Mouse (Mus musculus) forebrain, embryonic 14.5 days (tissue): ENCODE data around the gene Cntn4. TPM values are rescaled to one million over a fixed set of nuclear protein-coding genes. Genes with fewer than 3 reads are reported as not detected.
"Not testable (repeated sequence)": the region's sequence is repeated elsewhere in the genome, so short reads cannot be mapped to it uniquely, and the experiment has no call there.

Experiments used
- ATAC-seq: fragments of 200-750 bp; cut with Nextera tagmentation; 2 replicates; pipeline ENCODE4 v1.8.0; 2017; ENCODE audit warnings: mild to moderate bottlenecking, moderate library complexity
- DNase-seq: peaks from one replicate; pipeline ENCODE4 v3.0.0-alpha.2; 2015; ENCODE audit warnings: low spot score
- H3K27ac ChIP-seq: fragments of 300-500 bp; sonication (generic); 2 replicates; pipeline ENCODE4 v1.5.1; 2014; ENCODE audit warnings: low read depth, mild to moderate bottlenecking, control low read depth, low read length, moderate library complexity
- H3K27me3 ChIP-seq: fragments of 300-500 bp; sonication (generic); replicated peaks from 2 replicates; pipeline ENCODE4 v1.6.1; 2014; ENCODE audit warnings: low read length, control low read depth, mixed read lengths; ENCODE audit not compliant: control insufficient read depth, insufficient read depth
- H3K36me3 ChIP-seq: fragments of 300-500 bp; sonication (generic); 2 replicates; pipeline ENCODE4 v1.6.1; 2014; ENCODE audit warnings: low read length, control low read depth; ENCODE audit not compliant: control insufficient read depth, insufficient read depth
- H3K4me1 ChIP-seq: fragments of 300-500 bp; sonication (generic); 2 replicates; pipeline ENCODE4 v1.6.1; 2014; ENCODE audit warnings: antibody characterized with exemption, low read length, control low read depth; ENCODE audit not compliant: control insufficient read depth, insufficient read depth
- H3K4me2 ChIP-seq: fragments of 300-500 bp; sonication (generic); 2 replicates; pipeline ENCODE4 v1.6.1; 2014; ENCODE audit warnings: mild to moderate bottlenecking, control low read depth, low read length
- H3K4me3 ChIP-seq: fragments of 300-500 bp; sonication (generic); 2 replicates; pipeline ENCODE4 v1.5.1; 2014; ENCODE audit warnings: low read depth, low read length, control low read depth
- H3K9ac ChIP-seq: fragments of 300-500 bp; sonication (generic); 2 replicates; pipeline ENCODE4 v1.6.1; 2014; ENCODE audit warnings: mild to moderate bottlenecking, low read length, control low read depth, moderate library complexity
- H3K9me3 ChIP-seq: fragments of 300-500 bp; sonication (generic); replicated peaks from 2 replicates; pipeline ENCODE4 v1.6.1; 2016; ENCODE audit warnings: low read length, control low read depth, mixed read lengths; ENCODE audit not compliant: control insufficient read depth
- WGBS: fragments of 180-500 bp; shearing (Covaris S2); extraction: QIAGEN DNeasy Blood & Tissue Kit; methylation state at CpG from one replicate; pipeline ENCODE4 v1.1.7; 2014; 5-methylcytosine and 5-hydroxymethylcytosine counted together
- polyA plus RNA-seq: library from polyadenylated mRNA; unstranded; fragments of >200 nt; fragmentation: Nextera tagmentation; extraction: Ambion mirVana; gene quantifications from 2 replicates; pipeline ENCODE4 v1.2.1, GENCODE M21; 2014

Gene Cntn4
- polyA plus RNA-seq, 1 experiment from 2014 or later = 6.6 TPM

DNA sequence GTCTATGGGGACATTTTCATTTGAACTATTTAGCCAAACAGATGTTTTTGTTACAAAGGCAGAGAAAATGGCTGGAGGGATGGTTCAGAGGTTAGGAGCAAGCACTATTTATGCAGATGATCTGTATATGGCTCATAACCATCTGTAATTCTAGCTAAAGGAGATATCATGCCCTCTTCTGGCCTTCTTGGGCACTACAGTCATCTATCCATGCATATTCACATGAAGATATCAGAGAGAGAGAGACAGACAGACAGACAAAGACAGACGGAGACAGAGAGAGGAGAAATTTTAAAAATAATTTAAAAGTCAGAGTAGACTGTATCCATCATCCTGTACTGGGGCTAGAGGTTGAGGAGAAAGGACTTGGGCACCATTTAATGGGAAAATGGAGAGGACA lies 652.2 kb downstream of the Cntn4 start:
- Histone ChIP-seq H3K4me3 (no peak overlapping the region), H3K27me3 (no peaks in the 10 kb centered on the region), H3K4me2 (no peak overlapping the region), H3K9me3 (no peaks in the 10 kb centered on the region), H3K27ac (no peak overlapping the region), H3K9ac (no peak overlapping the region), H3K36me3 (no peaks in the 10 kb centered on the region), H3K4me1 (no peaks in the 10 kb centered on the region)
- WGBS = 70% methylated on average over 1 of the region's 1 CpGs
- ATAC-seq (no peak), DNase-seq (no peak)

DNA sequence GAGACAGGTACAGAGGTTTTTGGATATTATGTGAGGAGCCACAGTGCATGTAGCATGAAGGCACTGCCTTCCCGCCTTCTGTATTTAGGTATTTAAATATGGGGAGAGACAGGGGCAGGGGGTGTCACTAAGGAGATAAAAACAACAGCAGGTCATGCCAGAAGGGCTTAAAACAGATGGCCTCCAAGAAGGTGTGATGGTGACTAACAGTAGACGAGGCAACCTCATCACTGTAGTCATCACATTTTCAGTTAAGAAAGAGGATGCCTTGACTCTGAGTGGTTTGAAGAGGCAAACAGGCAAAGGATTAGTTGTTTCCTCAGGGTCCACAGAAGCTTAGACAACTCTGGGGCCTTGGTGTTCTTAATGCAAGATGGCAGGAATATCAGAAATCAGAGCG lies 655.0 kb downstream of the Cntn4 start:
- ATAC-seq = no peak
- WGBS = 81% methylated on average over 3 of the region's 3 CpGs
- no peak overlapping the region for H3K4me2 ChIP-seq
- H3K9ac ChIP-seq = no peak overlapping the region
- H3K4me3 ChIP-seq = no peak overlapping the region
- H3K4me1 ChIP-seq = no peaks in the 10 kb centered on the region
- H3K27me3 ChIP-seq = no peaks in the 10 kb centered on the region
- H3K27ac ChIP-seq = no peak overlapping the region
- H3K9me3 ChIP-seq = no peaks in the 10 kb centered on the region
- DNase-seq = no peak
- no peaks in the 10 kb centered on the region for H3K36me3 ChIP-seq

DNA sequence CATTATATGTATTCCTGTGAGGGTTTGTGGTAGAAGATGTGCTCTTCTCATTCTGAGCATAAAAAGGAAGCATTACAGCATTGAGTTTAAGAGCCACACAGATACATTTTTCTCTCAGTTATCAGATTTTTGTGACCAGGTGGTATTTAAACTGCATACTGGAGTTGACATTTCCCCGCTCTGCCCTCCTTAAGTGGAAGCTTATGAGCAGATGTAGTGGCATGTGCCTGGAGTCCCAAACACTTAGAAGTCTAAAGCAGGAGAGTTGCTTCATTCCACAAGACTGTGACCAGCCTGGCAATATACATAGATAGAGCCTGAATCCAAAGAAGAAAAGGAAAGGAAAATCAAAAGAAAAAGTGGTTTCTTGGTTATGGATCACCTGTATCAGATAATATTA lies 655.5 kb downstream of the Cntn4 start:
- ATAC-seq (no peak), DNase-seq (no peak)
- Histone ChIP-seq H3K9ac (no peak overlapping the region), H3K9me3 (no peaks in the 10 kb centered on the region), H3K4me3 (no peak overlapping the region), H3K4me1 (no peaks in the 10 kb centered on the region), H3K27me3 (no peaks in the 10 kb centered on the region), H3K4me2 (no peak overlapping the region), H3K36me3 (no peaks in the 10 kb centered on the region), H3K27ac (no peak overlapping the region)
- 89% methylated on average over 1 of the region's 1 CpGs for WGBS

GRCm38 (mm10) chr6:106335066-106335465 lies 657.6 kb downstream of the Cntn4 start:
- Histone ChIP-seq H3K27me3 (no peaks in the 10 kb centered on the region), H3K9ac (no peak overlapping the region), H3K27ac (no peak overlapping the region), H3K4me2 (no peak overlapping the region), H3K9me3 (no peaks in the 10 kb centered on the region), H3K4me1 (no peaks in the 10 kb centered on the region), H3K4me3 (no peak overlapping the region), H3K36me3 (no peaks in the 10 kb centered on the region)
- 38% methylated on average over 1 of the region's 1 CpGs for WGBS
- ATAC-seq (no peak), DNase-seq (no peak)

DNA sequence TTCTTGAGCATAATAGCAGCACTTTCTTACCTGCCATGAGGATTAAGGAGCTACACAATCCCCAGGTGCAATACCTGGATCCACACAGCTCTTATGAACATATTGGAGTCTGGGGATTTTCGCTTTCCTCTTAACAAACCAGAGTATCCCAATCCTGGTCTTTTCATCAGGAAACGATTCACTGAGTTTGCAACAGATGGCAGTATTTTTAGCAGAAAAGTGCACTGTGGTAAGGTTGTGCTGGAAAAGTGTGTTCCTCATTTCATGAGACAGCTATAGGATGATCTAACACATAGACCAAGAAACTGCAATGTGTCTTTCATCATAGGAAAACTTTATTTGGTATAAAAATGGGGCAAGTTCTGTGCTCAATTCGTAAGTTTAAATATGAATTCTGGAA lies 659.3 kb downstream of the Cntn4 start:
- Histone ChIP-seq H3K4me3 (no peak overlapping the region), H3K27me3 (no peaks in the 10 kb centered on the region), H3K36me3 (no peaks in the 10 kb centered on the region), H3K9me3 (no peaks in the 10 kb centered on the region), H3K4me2 (no peak overlapping the region), H3K9ac (no peak overlapping the region), H3K27ac (no peak overlapping the region), H3K4me1 (no peaks in the 10 kb centered on the region)
- ATAC-seq (no peak), DNase-seq (no peak)
- WGBS = 83% methylated on average over 3 of the region's 3 CpGs

- Histone ChIP-seq H3K36me3 (no peaks in the 10 kb centered on the region), H3K27ac (no peak overlapping the region), H3K9ac (no peak overlapping the region), H3K27me3 (no peaks in the 10 kb centered on the region), H3K4me3 (no peak overlapping the region), H3K4me2 (no peak overlapping the region), H3K9me3 (no peaks in the 10 kb centered on the region), H3K4me1 (no peaks in the 10 kb centered on the region)
- DNase-seq = no peak
- ATAC-seq = no peak
Observed at GRCm38 (mm10) chr6:106337829-106338228, 660.4 kb downstream of the Cntn4 start.

- H3K27ac ChIP-seq = no peak overlapping the region
- no peak overlapping the region for H3K9ac ChIP-seq
- DNase-seq = no peak
- no peak overlapping the region for H3K4me3 ChIP-seq
- H3K4me1 ChIP-seq = no peaks in the 10 kb centered on the region
- H3K36me3 ChIP-seq = no peaks in the 10 kb centered on the region
- no peak overlapping the region for H3K4me2 ChIP-seq
- no peak for ATAC-seq
- H3K9me3 ChIP-seq = no peaks in the 10 kb centered on the region
- no peaks in the 10 kb centered on the region for H3K27me3 ChIP-seq
Observed at GRCm38 (mm10) chr6:106341114-106341513, 663.7 kb downstream of the Cntn4 start.

DNA sequence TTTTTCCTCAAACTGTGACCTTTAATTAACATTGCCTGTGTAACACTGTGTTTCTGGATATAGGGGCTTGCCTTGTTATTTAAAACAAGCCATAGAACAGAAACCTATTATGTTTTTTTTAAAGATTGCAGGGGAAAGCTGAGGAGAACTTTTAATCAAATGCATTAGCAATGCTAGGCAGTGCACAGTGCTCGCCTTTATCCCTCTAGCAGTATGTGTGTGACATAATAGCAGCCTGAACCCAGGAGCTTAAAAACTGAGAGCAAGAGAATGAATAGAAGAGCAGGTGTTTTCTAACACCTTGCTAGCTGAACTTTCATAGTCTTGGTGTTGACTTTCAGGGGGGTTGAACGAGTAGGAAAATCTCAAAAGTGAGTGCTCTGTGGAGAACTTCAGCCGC lies 672.6 kb downstream of the Cntn4 start:
- Histone ChIP-seq H3K27ac (no peak overlapping the region), H3K4me1 (no peaks in the 10 kb centered on the region; the same call in 1 of the 2 replicates), H3K9ac (no peak overlapping the region), H3K4me3 (no peak overlapping the region), H3K4me2 (no peak overlapping the region), H3K36me3 (no peaks in the 10 kb centered on the region), H3K27me3 (no peaks in the 10 kb centered on the region), H3K9me3 (no peaks in the 10 kb centered on the region)
- DNase-seq (peak; percentile 8), ATAC-seq (peak; percentile 37; the same call in 1 of the 2 replicates)
- WGBS = 12% methylated on average over 3 of the region's 3 CpGs

DNA sequence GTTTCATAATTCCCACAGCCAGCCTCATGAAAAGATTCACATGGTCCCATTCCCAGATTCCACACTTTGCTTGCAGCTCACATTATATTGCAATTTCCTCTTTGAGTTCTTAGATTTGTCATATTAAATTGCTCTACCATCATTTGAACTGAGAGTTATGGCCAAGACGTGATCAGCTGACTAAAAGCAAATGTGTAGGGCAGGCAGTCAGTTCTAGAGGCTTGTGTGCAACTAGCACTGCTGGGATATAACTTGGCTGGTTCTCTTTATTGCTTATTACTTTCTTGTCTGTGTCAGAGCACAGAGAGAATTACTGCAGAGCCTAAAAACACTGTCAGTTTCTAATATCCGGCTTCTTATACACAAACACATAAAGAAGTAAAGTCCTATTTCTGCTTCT lies 673.9 kb downstream of the Cntn4 start:
- Histone ChIP-seq H3K27me3 (no peaks in the 10 kb centered on the region), H3K4me2 (no peak overlapping the region), H3K27ac (no peak overlapping the region), H3K4me1 (no peaks in the 10 kb centered on the region; the same call in 1 of the 2 replicates), H3K36me3 (no peaks in the 10 kb centered on the region), H3K4me3 (no peak overlapping the region), H3K9me3 (no peaks in the 10 kb centered on the region), H3K9ac (no peak overlapping the region)
- 89% methylated on average over 2 of the region's 2 CpGs for WGBS
- DNase-seq (no peak), ATAC-seq (no peak)

DNA sequence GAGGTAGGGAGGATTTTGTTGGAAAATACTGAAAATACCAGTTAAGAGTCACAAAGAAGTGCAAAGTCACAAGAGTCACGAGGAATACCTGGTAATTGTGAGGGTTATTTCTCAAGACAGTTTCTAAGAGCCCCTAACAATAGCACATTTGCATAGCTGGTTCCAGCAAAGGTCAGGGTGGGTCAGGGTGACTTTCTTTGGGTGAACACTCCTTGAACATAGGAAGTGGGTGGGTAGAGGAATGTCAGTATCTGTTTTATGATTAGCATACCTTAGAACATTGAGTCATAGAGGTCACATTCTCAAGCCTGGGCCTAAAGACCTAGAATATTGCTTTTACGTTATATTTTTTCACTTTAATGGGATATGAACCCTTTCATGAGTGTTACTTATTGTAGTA lies 681.3 kb downstream of the Cntn4 start:
- H3K4me3 ChIP-seq, H3K4me1 ChIP-seq, ATAC-seq, H3K4me2 ChIP-seq, H3K27ac ChIP-seq, H3K9ac ChIP-seq, H3K27me3 ChIP-seq, H3K9me3 ChIP-seq, H3K36me3 ChIP-seq, DNase-seq: not testable (repeated sequence)
- 89% methylated on average over 2 of the region's 2 CpGs for WGBS
